Mouse (Mus musculus) frontal cortex, adult 2 months (tissue): ENCODE measurements around the gene Calcoco2. TPM values are rescaled to one million over a fixed set of nuclear protein-coding genes. Genes with fewer than 3 reads are reported as not detected.

Experiments
- DNase-seq, 2 experiments: peaks; one replicate each; pipeline ENCODE4 v3.0.0; 2022; ENCODE audit warnings: low spot score in 1 of 2; ENCODE audit errors: extremely low spot score in 1 of 2
- polyA plus RNA-seq: library from polyadenylated mRNA; depleted of rRNA; stranded (reverse); fragments of >200 nt; gene quantifications from 2 replicates; pipeline ENCODE4 v1.2.3, GENCODE M21; 2012

The Calcoco2 gene
- polyA plus RNA-seq, 1 experiment: not detected

- DNase-seq: no peak
Measured at GRCm38 (mm10) chr11:96082682-96083081, 29.1 kb downstream of the Calcoco2 start.

DNA sequence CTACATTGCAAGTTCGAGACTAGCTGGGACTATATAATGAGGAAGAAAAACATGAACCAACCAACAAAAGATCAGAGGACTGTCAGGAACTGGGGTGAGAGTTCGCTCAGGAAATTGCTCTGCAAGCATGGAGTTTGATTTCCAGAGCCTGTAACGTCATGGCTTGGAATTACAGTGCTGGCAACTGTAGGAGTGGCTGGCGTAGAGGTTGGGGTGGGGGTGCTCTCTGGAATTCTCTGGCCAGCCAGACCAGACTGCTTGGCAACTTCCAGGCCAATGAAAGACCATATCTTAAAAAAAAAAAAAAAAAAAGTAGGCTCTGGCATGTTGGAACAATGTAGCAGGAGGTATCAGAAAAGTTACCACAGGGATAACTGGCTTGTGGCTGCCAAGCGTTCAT is 31.0 kb downstream of the Calcoco2 start:
- no peak for DNase-seq

- no peak for DNase-seq
Measured at GRCm38 (mm10) chr11:96076221-96077105, 35.3 kb downstream of the Calcoco2 start.

- DNase-seq: peak; percentile 100
Measured at GRCm38 (mm10) chr11:96075509-96076220, 36.1 kb downstream of the Calcoco2 start, which contains the start of gene Atp5g1. Gene Atp5g1 (minus strand): TSS chr11:96075670.

DNA sequence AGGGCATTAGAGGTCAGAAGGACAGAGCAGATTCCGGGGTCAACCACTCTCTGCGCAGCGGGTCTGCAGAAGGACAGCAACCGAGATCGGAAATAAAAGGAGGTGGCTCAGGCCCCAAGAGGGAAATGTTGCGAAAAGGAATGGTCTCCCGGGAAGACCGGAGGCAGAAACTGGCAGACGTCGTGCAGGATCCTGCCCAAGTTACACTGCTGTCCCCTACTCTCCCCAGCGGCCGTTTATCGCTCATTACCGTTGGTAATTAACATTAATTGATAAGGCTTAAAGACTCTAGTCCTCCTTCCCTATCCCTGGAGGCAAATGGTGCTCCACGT is 36.6 kb downstream of the Calcoco2 start:
- DNase-seq: peak in 1 of 2 experiments; percentile 23

DNA sequence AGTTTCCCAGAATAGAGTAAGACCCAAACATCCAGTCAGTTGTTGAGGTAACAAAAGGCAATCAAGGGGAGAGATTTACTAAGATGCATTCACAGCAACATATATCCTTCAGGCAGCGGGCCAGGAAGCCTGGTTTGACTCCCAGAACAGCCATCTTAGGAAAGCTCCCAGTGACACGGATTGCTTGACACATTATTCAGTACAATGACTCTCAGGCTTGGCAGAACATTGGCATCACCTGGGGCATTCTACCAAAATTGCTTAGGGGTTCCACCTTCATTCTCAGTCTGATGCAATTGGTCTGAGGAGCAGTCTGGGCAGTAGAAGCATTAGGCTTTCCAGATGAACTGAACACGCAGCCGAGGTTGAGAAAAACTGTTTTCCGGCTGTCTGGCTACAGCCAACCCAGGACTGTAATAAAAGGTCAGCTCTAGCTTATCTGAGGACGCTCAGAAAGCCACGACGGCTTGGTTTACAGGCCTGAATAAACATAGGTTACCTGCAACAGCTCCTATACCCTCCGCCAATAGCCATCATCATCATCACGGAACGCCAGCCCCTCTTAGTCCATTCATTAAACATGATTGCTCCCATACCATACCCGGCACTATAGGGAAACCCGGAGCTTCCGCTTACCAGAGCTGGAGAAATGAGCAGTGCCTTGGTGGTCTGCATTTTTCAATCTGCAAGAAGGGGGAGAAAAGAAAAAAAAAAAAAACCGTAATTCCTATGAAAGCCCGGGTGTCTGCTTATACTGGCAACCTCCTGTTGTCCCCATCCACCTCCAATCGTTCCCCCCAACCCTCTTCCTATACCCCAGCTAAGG is 37.2 kb downstream of the Calcoco2 start:
- DNase-seq: peak in 1 of 2 experiments; percentile 32

GRCm38 (mm10) chr11:96073295-96073993 is 38.3 kb downstream of the Calcoco2 start:
- DNase-seq: no peak

- DNase-seq: no peak
Measured at GRCm38 (mm10) chr11:96071013-96071412, 40.8 kb downstream of the Calcoco2 start.

DNA sequence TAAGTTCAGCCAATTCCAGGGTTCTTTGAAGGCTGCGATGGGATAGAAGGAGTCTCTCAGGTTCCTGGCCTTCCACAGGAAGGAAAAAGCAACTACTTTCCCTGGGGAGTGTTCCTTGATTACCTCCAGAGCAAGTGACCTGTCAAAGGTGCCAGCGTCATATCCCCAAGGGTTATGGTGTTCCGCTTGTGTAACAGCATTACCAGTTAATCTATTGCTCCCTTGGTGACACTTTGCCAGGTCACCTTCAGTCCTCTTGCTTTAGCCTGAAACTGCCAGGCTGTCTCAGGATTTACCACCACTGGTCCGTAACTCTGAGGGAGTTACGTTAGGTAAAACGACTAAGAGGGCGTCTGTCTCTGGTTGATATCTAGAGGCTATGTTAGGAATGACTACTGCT is 41.4 kb downstream of the Calcoco2 start:
- no peak for DNase-seq

- DNase-seq: no peak
Measured at GRCm38 (mm10) chr11:96068231-96068630, 43.5 kb downstream of the Calcoco2 start.

- DNase-seq: peak; percentile 90 to 98
Measured at GRCm38 (mm10) chr11:96065215-96065911, 46.4 kb downstream of the Calcoco2 start, which contains the start of gene Ube2z. Gene Ube2z (minus strand): TSS chr11:96065388.

GRCm38 (mm10) chr11:96064521-96065214 is 47.1 kb downstream of the Calcoco2 start:
- DNase-seq: no peak

GRCm38 (mm10) chr11:96058309-96058708 is 53.5 kb downstream of the Calcoco2 start:
- no peak for DNase-seq

DNA sequence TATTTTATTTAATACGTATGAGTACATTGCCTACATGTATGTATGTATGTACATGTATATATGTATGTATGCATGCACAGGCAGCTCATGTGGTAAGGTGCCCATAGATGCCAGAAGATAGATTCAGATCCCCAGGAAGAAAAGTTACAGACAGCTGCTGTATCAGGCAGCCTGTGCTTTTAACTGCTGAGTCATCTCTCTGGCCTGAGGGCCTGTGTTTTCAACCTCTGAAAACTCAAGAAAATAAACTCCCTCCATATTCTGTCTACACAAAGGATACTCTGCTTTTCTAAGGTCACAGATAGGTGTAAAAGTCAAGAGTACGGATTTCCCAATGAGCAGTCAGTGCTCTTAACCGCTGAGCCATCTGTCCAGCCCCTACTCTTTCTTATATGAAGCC is 60.9 kb downstream of the Calcoco2 start:
- no peak for DNase-seq

DNA sequence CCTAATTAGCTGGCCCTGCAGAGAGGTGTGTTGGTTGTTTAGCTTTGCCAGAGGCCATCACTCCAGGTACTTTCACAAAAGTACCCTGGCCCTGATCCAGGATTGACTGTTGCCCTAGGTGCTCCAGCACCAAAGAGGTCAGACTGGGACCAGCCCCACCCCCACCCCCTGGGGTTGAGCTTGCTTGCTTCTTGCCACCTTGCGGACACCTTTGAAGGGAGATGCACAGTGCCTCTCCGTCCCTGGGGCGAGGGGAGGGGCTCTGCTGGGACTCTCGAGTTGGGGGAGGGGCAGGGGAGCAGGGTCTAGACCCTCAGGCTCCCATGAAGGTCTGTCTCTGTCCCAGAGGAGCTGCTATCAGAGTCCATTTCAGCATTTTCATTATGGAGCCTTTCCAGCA is 61.8 kb downstream of the Calcoco2 start:
- no peak for DNase-seq
